Mouse (Mus musculus): ENCODE measurements around the gene Tgfa. TPM values are rescaled to one million over a fixed set of nuclear protein-coding genes. Genes with fewer than 3 reads are reported as not detected.

The Tgfa gene
- 5.6 TPM for polyA plus RNA-seq (2014; fragmentation: Illumina TruSeq; extraction: RNeasy Lipid Tissue Mini Kit (QIAGEN cat#74804); ENCODE audit: low read depth, low replicate concordance)

DNA sequence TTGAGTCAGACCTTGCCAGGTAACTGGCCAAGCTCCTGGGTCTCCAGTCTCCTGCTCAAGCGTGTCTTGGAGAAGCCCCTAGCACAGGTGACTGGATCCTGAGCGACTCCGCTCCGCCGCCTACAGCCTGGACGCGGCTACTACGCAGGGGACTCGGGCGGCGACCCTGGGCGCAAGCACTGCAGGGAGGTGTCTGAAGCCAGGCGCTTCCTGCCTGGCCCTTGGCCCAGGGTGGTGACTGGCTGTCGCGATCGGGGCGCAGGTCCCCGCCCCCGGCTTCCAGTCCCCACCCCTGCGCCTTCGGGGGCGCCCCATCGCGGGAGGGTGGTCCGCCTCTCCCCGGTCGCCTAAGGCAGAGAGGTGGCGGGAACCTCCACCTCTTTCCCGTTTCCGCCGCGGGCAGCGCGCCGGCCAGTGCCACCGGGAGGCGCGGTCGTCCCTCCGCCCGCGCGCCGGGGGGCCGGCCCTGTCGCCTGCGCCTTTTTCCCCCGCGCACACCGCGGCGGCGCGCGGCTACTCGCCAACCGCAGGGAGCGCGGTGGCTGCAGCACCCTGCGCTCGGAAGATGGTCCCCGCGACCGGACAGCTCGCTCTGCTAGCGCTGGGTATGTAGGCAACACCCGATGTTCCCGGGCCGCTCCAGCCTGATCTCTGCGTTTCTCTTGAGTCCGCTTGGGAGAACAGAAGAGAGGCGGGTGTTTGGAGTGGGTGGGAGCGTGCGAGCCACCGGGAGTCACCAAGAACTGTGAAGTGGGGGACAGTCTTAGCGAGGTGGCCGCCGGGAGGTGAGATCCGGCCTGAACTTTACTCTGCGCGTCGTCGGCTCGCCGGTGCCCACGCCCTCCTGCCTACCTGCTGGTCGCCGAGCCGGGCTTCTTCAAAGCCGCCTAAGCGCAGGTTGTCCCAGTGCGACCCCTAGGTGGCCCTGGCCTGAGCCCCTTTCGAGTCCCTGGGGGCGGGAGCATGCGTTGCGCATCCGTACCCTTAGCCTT lies at the start of gene Tgfa:
Gene Tgfa, plus strand, starts transcription at position 283 of the 992 bp plus-strand sequence.

Other genes with a start within 250 kb of the Tgfa start
- gene Dusp11, start 233.6 kb upstream of the Tgfa start, polyA plus RNA-seq (2014; fragmentation: Illumina TruSeq; extraction: RNeasy Lipid Tissue Mini Kit (QIAGEN cat#74804); ENCODE audit: low read depth, low replicate concordance) = 61.4 TPM
- gene Figla, start 179.1 kb upstream of the Tgfa start, polyA plus RNA-seq (2014; fragmentation: Illumina TruSeq; extraction: RNeasy Lipid Tissue Mini Kit (QIAGEN cat#74804); ENCODE audit: low read depth, low replicate concordance) = not detected
- 0.14 TPM for gene Add2, start 166.5 kb upstream of the Tgfa start, polyA plus RNA-seq (2014; fragmentation: Illumina TruSeq; extraction: RNeasy Lipid Tissue Mini Kit (QIAGEN cat#74804); ENCODE audit: low read depth, low replicate concordance)
- gene Fam136a, start 170.4 kb downstream of the Tgfa start, polyA plus RNA-seq (2014; fragmentation: Illumina TruSeq; extraction: RNeasy Lipid Tissue Mini Kit (QIAGEN cat#74804); ENCODE audit: low read depth, low replicate concordance) = 34.9 TPM
- 96.0 TPM for gene Snrpg, start 176.1 kb downstream of the Tgfa start, polyA plus RNA-seq (2014; fragmentation: Illumina TruSeq; extraction: RNeasy Lipid Tissue Mini Kit (QIAGEN cat#74804); ENCODE audit: low read depth, low replicate concordance)
- gene Pcyox1, start 201.9 kb downstream of the Tgfa start, polyA plus RNA-seq (2014; fragmentation: Illumina TruSeq; extraction: RNeasy Lipid Tissue Mini Kit (QIAGEN cat#74804); ENCODE audit: low read depth, low replicate concordance) = 91.8 TPM
- 40.1 TPM for gene Tia1, start 209.0 kb downstream of the Tgfa start, polyA plus RNA-seq (2014; fragmentation: Illumina TruSeq; extraction: RNeasy Lipid Tissue Mini Kit (QIAGEN cat#74804); ENCODE audit: low read depth, low replicate concordance)
- gene Gm44790, start 231.4 kb downstream of the Tgfa start, polyA plus RNA-seq (2014; fragmentation: Illumina TruSeq; extraction: RNeasy Lipid Tissue Mini Kit (QIAGEN cat#74804); ENCODE audit: low read depth, low replicate concordance) = not detected
- 18.0 TPM for gene C87436, start 243.2 kb downstream of the Tgfa start, polyA plus RNA-seq (2014; fragmentation: Illumina TruSeq; extraction: RNeasy Lipid Tissue Mini Kit (QIAGEN cat#74804); ENCODE audit: low read depth, low replicate concordance)

Measured in adipose tissue, adult 10 weeks (tissue).